ENCODE assay signal across 8 mouse cellular contexts in genomic region chr1:90956245-90957096, GRCm38 (mm10). TPM values are rescaled to one million over a fixed set of nuclear protein-coding genes. Genes with fewer than 3 reads are reported as not detected.
DNase-seq lines count a peak whose midpoint lies in the region; ATAC-seq and TF ChIP-seq lines count a peak whose summit lies in the region.

No protein-coding gene starts in this region.

- H3K27me3 ChIP-seq in forebrain, embryonic 15.5 days: no peaks in the 10 kb centered on the region
- no peaks in the 10 kb centered on the region for H3K27me3 ChIP-seq in intestine, embryonic 16.5 days (replicated peaks; ENCODE audit: control insufficient read depth, insufficient read depth, low read length)
- H3K27me3 ChIP-seq in limb, embryonic 10.5 days (ENCODE audit: low read depth, poor library complexity, severe bottlenecking): peaks cover 22% of the 10 kb centered on the region; the same call in 1 of the 2 replicates
- no peaks in the 10 kb centered on the region for H3K27me3 ChIP-seq in midbrain, embryonic 13.5 days
- H3K27me3 ChIP-seq in stomach, postnatal 0 days (ENCODE audit: control insufficient read depth, insufficient read depth, low read length): no peaks in the 10 kb centered on the region

- peak; percentile 84 for ATAC-seq in forebrain, embryonic 15.5 days (replicated peaks)
- peak; percentile 78 for ATAC-seq in intestine, embryonic 16.5 days
- peak; percentile 79 for ATAC-seq in midbrain, embryonic 13.5 days
- ATAC-seq in stomach, postnatal 0 days (ENCODE audit: low FRiP score, low TSS enrichment): peak; percentile 79

- H3K36me3 ChIP-seq in forebrain, embryonic 15.5 days: no peaks in the 10 kb centered on the region
- no peaks in the 10 kb centered on the region for H3K36me3 ChIP-seq in intestine, embryonic 16.5 days (ENCODE audit: control insufficient read depth, insufficient read depth, low read length)
- no peaks in the 10 kb centered on the region for H3K36me3 ChIP-seq in limb, embryonic 10.5 days
- no peaks in the 10 kb centered on the region for H3K36me3 ChIP-seq in midbrain, embryonic 13.5 days
- no peaks in the 10 kb centered on the region for H3K36me3 ChIP-seq in stomach, postnatal 0 days (ENCODE audit: control insufficient read depth, insufficient read depth, low read length)

- no peak overlapping the region for H3K4me3 ChIP-seq in forebrain, embryonic 15.5 days
- no peak overlapping the region for H3K4me3 ChIP-seq in intestine, embryonic 16.5 days (ENCODE audit: low read length)
- no peak overlapping the region for H3K4me3 ChIP-seq in limb, embryonic 10.5 days
- H3K4me3 ChIP-seq in midbrain, embryonic 13.5 days (replicated peaks): no peak overlapping the region
- H3K4me3 ChIP-seq in stomach, postnatal 0 days (ENCODE audit: low read depth, low read length): no peak overlapping the region

- H3K9me3 ChIP-seq in forebrain, embryonic 15.5 days: no peaks in the 10 kb centered on the region
- H3K9me3 ChIP-seq in intestine, embryonic 16.5 days (ENCODE audit: control insufficient read depth, low read length): no peaks in the 10 kb centered on the region
- no peaks in the 10 kb centered on the region for H3K9me3 ChIP-seq in limb, embryonic 10.5 days (replicated peaks)
- no peaks in the 10 kb centered on the region for H3K9me3 ChIP-seq in midbrain, embryonic 13.5 days
- H3K9me3 ChIP-seq in stomach, postnatal 0 days (ENCODE audit: control insufficient read depth, low read length): no peaks in the 10 kb centered on the region

- no peak for TF ChIP-seq EP300 in stomach, postnatal 0 days (optimal IDR thresholded peaks at IDR 0.05)

- peak; percentile 90 for TF ChIP-seq CTCF in stomach, postnatal 0 days (IDR thresholded peaks at IDR 0.05; ENCODE audit: low read depth)

- peaks cover 6% of the 10 kb centered on the region; the same call in 1 of the 2 replicates for H3K4me1 ChIP-seq in forebrain, embryonic 15.5 days
- H3K4me1 ChIP-seq in intestine, embryonic 16.5 days (ENCODE audit: control insufficient read depth, insufficient read depth, low read length): no peaks in the 10 kb centered on the region
- H3K4me1 ChIP-seq in limb, embryonic 10.5 days: no peaks in the 10 kb centered on the region; the same call in 1 of the 2 replicates
- no peaks in the 10 kb centered on the region for H3K4me1 ChIP-seq in midbrain, embryonic 13.5 days (replicated peaks)
- H3K4me1 ChIP-seq in stomach, postnatal 0 days (replicated peaks; ENCODE audit: control insufficient read depth, insufficient read depth): no peaks in the 10 kb centered on the region

- peak; percentile 62 for DNase-seq in ovary, postnatal 14 days (ENCODE audit: low spot score)
- DNase-seq in ovary, adult 18-20 months (ENCODE audit: low spot score): no peak
- DNase-seq in cerebellum, adult 18-20 months: peak; percentile 47 to 64
- peak; percentile 76 for DNase-seq in limb, embryonic 10.5 days (ENCODE audit: low spot score)
- DNase-seq in stomach, postnatal 0 days (ENCODE audit: low spot score): peak; percentile 67

- whole genome bisulfite sequencing in forebrain, embryonic 15.5 days: 34% methylated on average over 7 of the region's 7 CpGs
- 32% methylated on average over 7 of the region's 7 CpGs for WGBS in intestine, embryonic 16.5 days
- WGBS in limb, embryonic 10.5 days: 26% methylated on average over 6 of the region's 7 CpGs
- 38% methylated on average over 7 of the region's 7 CpGs for WGBS in midbrain, embryonic 13.5 days
- 31% methylated on average over 7 of the region's 7 CpGs for WGBS in stomach, postnatal 0 days

- H3K4me2 ChIP-seq in forebrain, embryonic 15.5 days (replicated peaks): no peak overlapping the region
- no peak overlapping the region for H3K4me2 ChIP-seq in intestine, embryonic 16.5 days (ENCODE audit: low read depth, low read length)
- no peak overlapping the region for H3K4me2 ChIP-seq in midbrain, embryonic 13.5 days (replicated peaks)
- H3K4me2 ChIP-seq in stomach, postnatal 0 days (replicated peaks; ENCODE audit: low read depth): no peak overlapping the region

- no peak overlapping the region for H3K9ac ChIP-seq in forebrain, embryonic 15.5 days (replicated peaks)
- H3K9ac ChIP-seq in intestine, embryonic 16.5 days (ENCODE audit: low read depth, low read length): no peak overlapping the region
- H3K9ac ChIP-seq in midbrain, embryonic 13.5 days (replicated peaks): no peak overlapping the region
- no peak overlapping the region for H3K9ac ChIP-seq in stomach, postnatal 0 days (ENCODE audit: low read length)

- no peak overlapping the region for H3K27ac ChIP-seq in forebrain, embryonic 15.5 days (replicated peaks)
- no peak overlapping the region for H3K27ac ChIP-seq in intestine, embryonic 16.5 days (ENCODE audit: low read length)
- H3K27ac ChIP-seq in limb, embryonic 10.5 days: no peak overlapping the region
- H3K27ac ChIP-seq in midbrain, embryonic 13.5 days: no peak overlapping the region
- no peak overlapping the region for H3K27ac ChIP-seq in stomach, postnatal 0 days (replicated peaks)

RNA-seq across cellular contexts. Expression of gene Prlh, which starts 3.6 kb away (rescaled TPM):
- polyA plus RNA-seq in forebrain, embryonic 15.5 days (2015; fragmentation: Nextera tagmentation; extraction: Ambion mirVana): not detected in 2 replicates
- polyA plus RNA-seq in intestine, embryonic 16.5 days (2015; fragmentation: Nextera tagmentation; extraction: Ambion mirVana): not detected in 2 replicates
- polyA plus RNA-seq in limb, embryonic 10.5 days (2016; fragmentation: Nextera tagmentation; extraction: Ambion mirVana): not detected in 2 replicates
- polyA plus RNA-seq in midbrain, embryonic 13.5 days (2015; fragmentation: Nextera tagmentation; extraction: Ambion mirVana): not detected in 2 replicates
- polyA plus RNA-seq in stomach, postnatal 0 days (2015; fragmentation: Nextera tagmentation; extraction: Ambion mirVana): not detected in 2 replicates

RNA-seq across cellular contexts. Expression of gene Rab17, which starts 13.0 kb away (rescaled TPM):
- 0.18 and 0.20 TPM in 2 replicates for polyA plus RNA-seq in forebrain, embryonic 15.5 days (2015; fragmentation: Nextera tagmentation; extraction: Ambion mirVana)
- 62.2 and 69.3 TPM in 2 replicates for polyA plus RNA-seq in intestine, embryonic 16.5 days (2015; fragmentation: Nextera tagmentation; extraction: Ambion mirVana)
- 0.34 and 0.69 TPM in 2 replicates for polyA plus RNA-seq in limb, embryonic 10.5 days (2016; fragmentation: Nextera tagmentation; extraction: Ambion mirVana)
- polyA plus RNA-seq in midbrain, embryonic 13.5 days (2015; fragmentation: Nextera tagmentation; extraction: Ambion mirVana): 0.23 TPM in 1 of 2 replicates, not detected in the other
- 4.6 and 5.7 TPM in 2 replicates for polyA plus RNA-seq in stomach, postnatal 0 days (2015; fragmentation: Nextera tagmentation; extraction: Ambion mirVana)

RNA-seq across cellular contexts. Expression of gene Mlph, which starts 41.6 kb away (rescaled TPM):
- 0.11 and 0.45 TPM in 2 replicates for polyA plus RNA-seq in forebrain, embryonic 15.5 days (2015; fragmentation: Nextera tagmentation; extraction: Ambion mirVana)
- polyA plus RNA-seq in intestine, embryonic 16.5 days (2015; fragmentation: Nextera tagmentation; extraction: Ambion mirVana): 3.2 and 3.3 TPM in 2 replicates
- 0.06 and 0.51 TPM in 2 replicates for polyA plus RNA-seq in limb, embryonic 10.5 days (2016; fragmentation: Nextera tagmentation; extraction: Ambion mirVana)
- 0.06 and 0.13 TPM in 2 replicates for polyA plus RNA-seq in midbrain, embryonic 13.5 days (2015; fragmentation: Nextera tagmentation; extraction: Ambion mirVana)
- polyA plus RNA-seq in stomach, postnatal 0 days (2015; fragmentation: Nextera tagmentation; extraction: Ambion mirVana): 8.8 and 9.8 TPM in 2 replicates

RNA-seq across cellular contexts. Expression of gene Lrrfip1, which starts 42.1 kb away (rescaled TPM):
- polyA plus RNA-seq in forebrain, embryonic 15.5 days (2015; fragmentation: Nextera tagmentation; extraction: Ambion mirVana): 37.5 and 38.3 TPM in 2 replicates
- 69.2 and 73.7 TPM in 2 replicates for polyA plus RNA-seq in intestine, embryonic 16.5 days (2015; fragmentation: Nextera tagmentation; extraction: Ambion mirVana)
- polyA plus RNA-seq in limb, embryonic 10.5 days (2016; fragmentation: Nextera tagmentation; extraction: Ambion mirVana): 21.2 and 21.7 TPM in 2 replicates
- polyA plus RNA-seq in midbrain, embryonic 13.5 days (2015; fragmentation: Nextera tagmentation; extraction: Ambion mirVana): 23.0 and 23.6 TPM in 2 replicates
- 69.4 and 79.0 TPM in 2 replicates for polyA plus RNA-seq in stomach, postnatal 0 days (2015; fragmentation: Nextera tagmentation; extraction: Ambion mirVana)
